Mouse (Mus musculus) urinary bladder, postnatal 14 days (tissue): ENCODE data around the gene Lrsam1.
"Not testable (repeated sequence)": the region's sequence is repeated elsewhere in the genome, so short reads cannot be mapped to it uniquely, and the experiment has no call there.

Experiments used
- DNase-seq: peaks from one replicate; pipeline ENCODE4 v3.0.0; 2021; ENCODE audit warnings: low spot score

Lrsam1 gene

GRCm38 (mm10) chr2:32961192-32961995 lies at the start of gene Lrsam1, which contains the start of gene Rpl12:
Lrsam1 (minus strand) TSS chr2:32961614.
Rpl12 (plus strand) TSS chr2:32961559.
- DNase-seq, result peak; percentile 96

GRCm38 (mm10) chr2:33009055-33009454 lies 47.6 kb upstream of the Lrsam1 start:
- DNase-seq, result not testable (repeated sequence)

- no peak for DNase-seq
Observed at GRCm38 (mm10) chr2:33005041-33005440, 43.6 kb upstream of the Lrsam1 start.

- no peak for DNase-seq
Observed at GRCm38 (mm10) chr2:33002144-33002543, 40.7 kb upstream of the Lrsam1 start.

GRCm38 (mm10) chr2:32999752-33000151 lies 38.3 kb upstream of the Lrsam1 start:
- no peak for DNase-seq

- no peak for DNase-seq
Observed at GRCm38 (mm10) chr2:32997792-32998191, 36.4 kb upstream of the Lrsam1 start.

- no peak for DNase-seq
Observed at GRCm38 (mm10) chr2:32997081-32997480, 35.7 kb upstream of the Lrsam1 start.

- DNase-seq, result no peak
Observed at GRCm38 (mm10) chr2:32992130-32992529, 30.7 kb upstream of the Lrsam1 start.

- DNase-seq, result no peak
Observed at GRCm38 (mm10) chr2:32990167-32990832, 28.9 kb upstream of the Lrsam1 start.

- peak; percentile 68 for DNase-seq
Observed at GRCm38 (mm10) chr2:32989376-32989775, 28.0 kb upstream of the Lrsam1 start.

- peak; percentile 2 for DNase-seq
Observed at GRCm38 (mm10) chr2:32985844-32986243, 24.4 kb upstream of the Lrsam1 start.

- DNase-seq, result peak; percentile 3
Observed at GRCm38 (mm10) chr2:32983617-32984016, 22.2 kb upstream of the Lrsam1 start.

- DNase-seq, result no peak
Observed at GRCm38 (mm10) chr2:32982700-32983099, 21.3 kb upstream of the Lrsam1 start.

GRCm38 (mm10) chr2:32981725-32982271 lies 20.4 kb upstream of the Lrsam1 start, which contains the start of gene Slc2a8:
Slc2a8 (minus strand) TSS chr2:32982083.
- peak; percentile 90 for DNase-seq

- DNase-seq, result peak; percentile 12
Observed at GRCm38 (mm10) chr2:32981281-32981680, 19.9 kb upstream of the Lrsam1 start.

- peak; percentile 2 for DNase-seq
Observed at GRCm38 (mm10) chr2:32979675-32980074, 18.3 kb upstream of the Lrsam1 start.

- no peak for DNase-seq
Observed at GRCm38 (mm10) chr2:32978675-32979074, 17.3 kb upstream of the Lrsam1 start.

- DNase-seq, result no peak
Observed at GRCm38 (mm10) chr2:32977114-32977513, 15.7 kb upstream of the Lrsam1 start.

- no peak for DNase-seq
Observed at GRCm38 (mm10) chr2:32974216-32974615, 12.8 kb upstream of the Lrsam1 start.

- DNase-seq, result no peak
Observed at GRCm38 (mm10) chr2:32971235-32971634, 9.8 kb upstream of the Lrsam1 start.

GRCm38 (mm10) chr2:32969326-32969725 lies 7.9 kb upstream of the Lrsam1 start:
- no peak for DNase-seq

- no peak for DNase-seq
Observed at GRCm38 (mm10) chr2:32968024-32968614, 6.7 kb upstream of the Lrsam1 start.
